Mouse (Mus musculus): Measurements from ENCODE around the gene Adh6b. TPM values are rescaled to one million over a fixed set of nuclear protein-coding genes. Genes with fewer than 3 reads are reported as not detected.
"Not testable (repeated sequence)": the region's sequence is repeated elsewhere in the genome, so short reads cannot be mapped to it uniquely, and the experiment has no call there.

Adh6b gene
- polyA plus RNA-seq, 1 experiment = 0.05 TPM

GRCm38 (mm10) chr3:138360721-138361120, 19.1 kb downstream of the Adh6b start:
- H3K36me3 ChIP-seq (ENCODE audit: control insufficient read depth, insufficient read depth, low read length) = no peaks in the 10 kb centered on the region
- TF ChIP-seq CTCF (IDR thresholded peaks at IDR 0.05; ENCODE audit: control insufficient read depth, insufficient read depth, insufficient replicate concordance, low read depth, low read length) (no peak), POLR2A (IDR thresholded peaks at IDR 0.05; ENCODE audit: control insufficient read depth, low read depth, low read length) (no peak)
- H3K4me3 ChIP-seq (ENCODE audit: control insufficient read depth, low read depth, low read length) = no peak overlapping the region
- no peak overlapping the region for H3K27ac ChIP-seq (ENCODE audit: control insufficient read depth, insufficient read depth, low read depth, low read length)
- no peaks in the 10 kb centered on the region for H3K27me3 ChIP-seq (ENCODE audit: control insufficient read depth, insufficient read depth, low read length)
- no peaks in the 10 kb centered on the region for H3K4me1 ChIP-seq (ENCODE audit: control insufficient read depth, insufficient read depth, low read length)

GRCm38 (mm10) chr3:138362920-138363319, 21.3 kb downstream of the Adh6b start:
- Histone ChIP-seq H3K27ac (ENCODE audit: control insufficient read depth, insufficient read depth, low read depth, low read length) (no peak overlapping the region), H3K4me1 (ENCODE audit: control insufficient read depth, insufficient read depth, low read length) (no peaks in the 10 kb centered on the region), H3K4me3 (ENCODE audit: control insufficient read depth, low read depth, low read length) (no peak overlapping the region), H3K36me3 (ENCODE audit: control insufficient read depth, insufficient read depth, low read length) (no peaks in the 10 kb centered on the region), H3K27me3 (ENCODE audit: control insufficient read depth, insufficient read depth, low read length) (no peaks in the 10 kb centered on the region)
- no peak for TF ChIP-seq CTCF (IDR thresholded peaks at IDR 0.05; ENCODE audit: control insufficient read depth, insufficient read depth, insufficient replicate concordance, low read depth, low read length)
- no peak for TF ChIP-seq POLR2A (IDR thresholded peaks at IDR 0.05; ENCODE audit: control insufficient read depth, low read depth, low read length)

- H3K4me3 ChIP-seq (ENCODE audit: control insufficient read depth, low read depth, low read length) = no peak overlapping the region
- no peaks in the 10 kb centered on the region for H3K27me3 ChIP-seq (ENCODE audit: control insufficient read depth, insufficient read depth, low read length)
- no peaks in the 10 kb centered on the region for H3K36me3 ChIP-seq (ENCODE audit: control insufficient read depth, insufficient read depth, low read length)
- H3K27ac ChIP-seq (ENCODE audit: control insufficient read depth, insufficient read depth, low read depth, low read length) = no peak overlapping the region
- TF ChIP-seq POLR2A (IDR thresholded peaks at IDR 0.05; ENCODE audit: control insufficient read depth, low read depth, low read length) = no peak
- no peak for TF ChIP-seq CTCF (IDR thresholded peaks at IDR 0.05; ENCODE audit: control insufficient read depth, insufficient read depth, insufficient replicate concordance, low read depth, low read length)
- no peaks in the 10 kb centered on the region for H3K4me1 ChIP-seq (ENCODE audit: control insufficient read depth, insufficient read depth, low read length)
Measured at GRCm38 (mm10) chr3:138366181-138366580, 24.6 kb downstream of the Adh6b start.

GRCm38 (mm10) chr3:138369546-138369945, 28.0 kb downstream of the Adh6b start:
- H3K4me3 ChIP-seq (ENCODE audit: control insufficient read depth, low read depth, low read length) = no peak overlapping the region
- H3K36me3 ChIP-seq (ENCODE audit: control insufficient read depth, insufficient read depth, low read length) = no peaks in the 10 kb centered on the region
- no peaks in the 10 kb centered on the region for H3K4me1 ChIP-seq (ENCODE audit: control insufficient read depth, insufficient read depth, low read length)
- H3K27me3 ChIP-seq (ENCODE audit: control insufficient read depth, insufficient read depth, low read length) = no peaks in the 10 kb centered on the region
- TF ChIP-seq CTCF (IDR thresholded peaks at IDR 0.05; ENCODE audit: control insufficient read depth, insufficient read depth, insufficient replicate concordance, low read depth, low read length) (no peak), POLR2A (IDR thresholded peaks at IDR 0.05; ENCODE audit: control insufficient read depth, low read depth, low read length) (no peak)
- no peak overlapping the region for H3K27ac ChIP-seq (ENCODE audit: control insufficient read depth, insufficient read depth, low read depth, low read length)

- not testable (repeated sequence) for H3K36me3 ChIP-seq (ENCODE audit: control insufficient read depth, insufficient read depth, low read length); H3K4me1 ChIP-seq (ENCODE audit: control insufficient read depth, insufficient read depth, low read length); H3K4me3 ChIP-seq (ENCODE audit: control insufficient read depth, low read depth, low read length); H3K27ac ChIP-seq (ENCODE audit: control insufficient read depth, insufficient read depth, low read depth, low read length); H3K27me3 ChIP-seq (ENCODE audit: control insufficient read depth, insufficient read depth, low read length)
Measured at GRCm38 (mm10) chr3:138370289-138370688, 28.7 kb downstream of the Adh6b start.

- Histone ChIP-seq H3K36me3 (ENCODE audit: control insufficient read depth, insufficient read depth, low read length) (no peaks in the 10 kb centered on the region), H3K27me3 (ENCODE audit: control insufficient read depth, insufficient read depth, low read length) (no peaks in the 10 kb centered on the region), H3K4me1 (ENCODE audit: control insufficient read depth, insufficient read depth, low read length) (no peaks in the 10 kb centered on the region), H3K27ac (ENCODE audit: control insufficient read depth, insufficient read depth, low read depth, low read length) (no peak overlapping the region), H3K4me3 (ENCODE audit: control insufficient read depth, low read depth, low read length) (no peak overlapping the region)
- TF ChIP-seq CTCF (IDR thresholded peaks at IDR 0.05; ENCODE audit: control insufficient read depth, insufficient read depth, insufficient replicate concordance, low read depth, low read length) (no peak), POLR2A (IDR thresholded peaks at IDR 0.05; ENCODE audit: control insufficient read depth, low read depth, low read length) (no peak)
Measured at GRCm38 (mm10) chr3:138373920-138374319, 32.3 kb downstream of the Adh6b start.

GRCm38 (mm10) chr3:138375148-138375547, 33.6 kb downstream of the Adh6b start:
- Histone ChIP-seq H3K4me3 (ENCODE audit: control insufficient read depth, low read depth, low read length) (no peak overlapping the region), H3K27me3 (ENCODE audit: control insufficient read depth, insufficient read depth, low read length) (no peaks in the 10 kb centered on the region), H3K36me3 (ENCODE audit: control insufficient read depth, insufficient read depth, low read length) (no peaks in the 10 kb centered on the region), H3K27ac (ENCODE audit: control insufficient read depth, insufficient read depth, low read depth, low read length) (no peak overlapping the region), H3K4me1 (ENCODE audit: control insufficient read depth, insufficient read depth, low read length) (no peaks in the 10 kb centered on the region)
- TF ChIP-seq POLR2A (IDR thresholded peaks at IDR 0.05; ENCODE audit: control insufficient read depth, low read depth, low read length) (no peak), CTCF (IDR thresholded peaks at IDR 0.05; ENCODE audit: control insufficient read depth, insufficient read depth, insufficient replicate concordance, low read depth, low read length) (no peak)

GRCm38 (mm10) chr3:138381133-138381532, 39.6 kb downstream of the Adh6b start:
- TF ChIP-seq POLR2A (IDR thresholded peaks at IDR 0.05; ENCODE audit: control insufficient read depth, low read depth, low read length) (no peak), CTCF (IDR thresholded peaks at IDR 0.05; ENCODE audit: control insufficient read depth, insufficient read depth, insufficient replicate concordance, low read depth, low read length) (no peak)
- Histone ChIP-seq H3K27ac (ENCODE audit: control insufficient read depth, insufficient read depth, low read depth, low read length) (no peak overlapping the region), H3K36me3 (ENCODE audit: control insufficient read depth, insufficient read depth, low read length) (no peaks in the 10 kb centered on the region), H3K27me3 (ENCODE audit: control insufficient read depth, insufficient read depth, low read length) (no peaks in the 10 kb centered on the region), H3K4me1 (ENCODE audit: control insufficient read depth, insufficient read depth, low read length) (no peaks in the 10 kb centered on the region), H3K4me3 (ENCODE audit: control insufficient read depth, low read depth, low read length) (no peak overlapping the region)
